Mouse (Mus musculus): ENCODE measurements around the gene Cerk. TPM values are rescaled to one million over a fixed set of nuclear protein-coding genes. Genes with fewer than 3 reads are reported as not detected.
A peak's percentile ranks its signal among the peaks of the same experiment; 100 is the strongest.

Gene Cerk
- polyA plus RNA-seq, 1 experiment from 2014 or later = 9.4 TPM

DNA sequence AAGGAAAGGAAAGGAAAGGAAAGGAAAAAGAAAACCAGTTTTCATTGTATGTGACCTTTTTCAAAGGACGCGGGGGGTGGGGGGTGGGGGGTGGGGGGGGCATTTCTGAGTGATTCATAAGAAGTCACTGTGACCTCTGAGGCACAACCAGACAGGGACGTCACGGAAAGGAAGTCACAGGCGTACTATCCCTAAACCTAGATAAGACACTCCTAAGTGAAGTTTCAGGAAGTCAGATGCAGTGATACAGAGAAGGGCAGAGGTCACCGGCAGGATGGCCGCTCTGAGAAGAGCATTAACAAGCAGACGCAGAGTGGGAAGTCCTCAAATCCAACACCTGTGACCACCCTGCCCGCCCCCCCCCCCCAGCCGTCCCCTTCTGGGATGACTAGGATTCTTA lies 25.0 kb downstream of the Cerk start:
- no peak overlapping the region for H3K9ac ChIP-seq (ENCODE audit: low read depth, low read length)
- no peaks in the 10 kb centered on the region for H3K27me3 ChIP-seq (ENCODE audit: insufficient read depth, low read length)
- no peak for TF ChIP-seq CTCF (IDR thresholded peaks at IDR 0.05; ENCODE audit: low read depth)
- ATAC-seq (replicated peaks; ENCODE audit: low FRiP score, low read depth) = no peak
- WGBS = 74% methylated on average over 10 of the region's 10 CpGs
- H3K4me1 ChIP-seq (replicated peaks; ENCODE audit: insufficient read depth, low read length) = no peaks in the 10 kb centered on the region
- H3K4me3 ChIP-seq (replicated peaks; ENCODE audit: low read depth, low read length) = no peak overlapping the region
- no peak overlapping the region for H3K4me2 ChIP-seq (ENCODE audit: low read length)
- H3K9me3 ChIP-seq (replicated peaks; ENCODE audit: low read length) = no peaks in the 10 kb centered on the region
- no peak overlapping the region for H3K27ac ChIP-seq
- DNase-seq (ENCODE audit: low spot score) = no peak
- H3K36me3 ChIP-seq (ENCODE audit: insufficient read depth, low read length) = no peaks in the 10 kb centered on the region

DNA sequence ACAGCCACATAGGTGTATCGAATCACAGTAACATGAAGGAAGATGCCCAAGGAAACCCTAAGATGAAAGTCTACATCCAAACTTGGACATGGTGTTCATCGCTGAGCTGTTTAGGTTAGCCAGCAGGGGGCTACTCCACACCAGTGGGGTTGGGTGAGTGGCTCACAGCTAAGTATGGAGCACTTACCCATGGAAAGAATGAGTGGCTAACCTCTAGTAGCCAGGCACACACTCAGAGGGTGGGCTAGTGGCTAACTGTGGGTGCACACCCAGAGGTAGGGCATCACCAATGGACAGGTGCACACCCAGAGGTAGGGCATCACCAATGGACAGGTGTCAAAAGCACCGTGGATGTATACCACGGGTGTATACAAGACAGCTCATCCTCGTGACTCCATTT lies 26.2 kb downstream of the Cerk start:
- peak; percentile 59; the same call in 1 of the 2 replicates for TF ChIP-seq CTCF (IDR thresholded peaks at IDR 0.05; ENCODE audit: low read depth)
- ATAC-seq (replicated peaks; ENCODE audit: low FRiP score, low read depth) = no peak

GRCm38 (mm10) chr15:86159093-86159492 lies 26.8 kb downstream of the Cerk start:
- H3K9ac ChIP-seq (ENCODE audit: low read depth, low read length) = no peak overlapping the region
- DNase-seq (ENCODE audit: low spot score) (no peak), ATAC-seq (replicated peaks; ENCODE audit: low FRiP score, low read depth) (no peak)
- H3K36me3 ChIP-seq (ENCODE audit: insufficient read depth, low read length) = no peaks in the 10 kb centered on the region
- 58% methylated on average over 16 of the region's 16 CpGs for WGBS
- no peak overlapping the region for H3K4me3 ChIP-seq (replicated peaks; ENCODE audit: low read depth, low read length)
- no peaks in the 10 kb centered on the region for H3K9me3 ChIP-seq (replicated peaks; ENCODE audit: low read length)
- peak; percentile 57 for TF ChIP-seq CTCF (IDR thresholded peaks at IDR 0.05; ENCODE audit: low read depth)
- H3K4me2 ChIP-seq (ENCODE audit: low read length) = no peak overlapping the region
- H3K27ac ChIP-seq = no peak overlapping the region
- H3K27me3 ChIP-seq (ENCODE audit: insufficient read depth, low read length) = no peaks in the 10 kb centered on the region
- H3K4me1 ChIP-seq (replicated peaks; ENCODE audit: insufficient read depth, low read length) = no peaks in the 10 kb centered on the region

More for the DNA sequence above, 26.2 kb downstream of the Cerk start:
- no peaks in the 10 kb centered on the region for H3K4me1 ChIP-seq (replicated peaks; ENCODE audit: insufficient read depth, low read length)
- WGBS = 97% methylated on average over 5 of the region's 5 CpGs
- H3K36me3 ChIP-seq (ENCODE audit: insufficient read depth, low read length) = no peaks in the 10 kb centered on the region
- H3K27me3 ChIP-seq (ENCODE audit: insufficient read depth, low read length) = no peaks in the 10 kb centered on the region
- H3K9me3 ChIP-seq (replicated peaks; ENCODE audit: low read length) = no peaks in the 10 kb centered on the region
- peak; percentile 27 for DNase-seq (ENCODE audit: low spot score)
- H3K4me2 ChIP-seq (ENCODE audit: low read length) = no peak overlapping the region
- no peak overlapping the region for H3K27ac ChIP-seq
- H3K4me3 ChIP-seq (replicated peaks; ENCODE audit: low read depth, low read length) = no peak overlapping the region
- H3K9ac ChIP-seq (ENCODE audit: low read depth, low read length) = no peak overlapping the region

GRCm38 (mm10) chr15:86156492-86156891 lies 29.4 kb downstream of the Cerk start:
- no peak overlapping the region for H3K4me2 ChIP-seq (ENCODE audit: low read length)
- no peak overlapping the region for H3K27ac ChIP-seq
- no peaks in the 10 kb centered on the region for H3K27me3 ChIP-seq (ENCODE audit: insufficient read depth, low read length)
- H3K4me1 ChIP-seq (replicated peaks; ENCODE audit: insufficient read depth, low read length) = no peaks in the 10 kb centered on the region
- no peak overlapping the region for H3K9ac ChIP-seq (ENCODE audit: low read depth, low read length)
- TF ChIP-seq CTCF (IDR thresholded peaks at IDR 0.05; ENCODE audit: low read depth) = no peak
- no peaks in the 10 kb centered on the region for H3K9me3 ChIP-seq (replicated peaks; ENCODE audit: low read length)
- no peak for DNase-seq (ENCODE audit: low spot score)
- 74% methylated on average over 5 of the region's 5 CpGs for WGBS
- H3K4me3 ChIP-seq (replicated peaks; ENCODE audit: low read depth, low read length) = no peak overlapping the region
- no peak for ATAC-seq (replicated peaks; ENCODE audit: low FRiP score, low read depth)
- no peaks in the 10 kb centered on the region; the same call in 1 of the 2 replicates for H3K36me3 ChIP-seq (ENCODE audit: insufficient read depth, low read length)

- WGBS = 77% methylated on average over 12 of the region's 12 CpGs
- H3K4me2 ChIP-seq (ENCODE audit: low read length) = no peak overlapping the region
Observed at GRCm38 (mm10) chr15:86153481-86153960, 32.4 kb downstream of the Cerk start.

DNA sequence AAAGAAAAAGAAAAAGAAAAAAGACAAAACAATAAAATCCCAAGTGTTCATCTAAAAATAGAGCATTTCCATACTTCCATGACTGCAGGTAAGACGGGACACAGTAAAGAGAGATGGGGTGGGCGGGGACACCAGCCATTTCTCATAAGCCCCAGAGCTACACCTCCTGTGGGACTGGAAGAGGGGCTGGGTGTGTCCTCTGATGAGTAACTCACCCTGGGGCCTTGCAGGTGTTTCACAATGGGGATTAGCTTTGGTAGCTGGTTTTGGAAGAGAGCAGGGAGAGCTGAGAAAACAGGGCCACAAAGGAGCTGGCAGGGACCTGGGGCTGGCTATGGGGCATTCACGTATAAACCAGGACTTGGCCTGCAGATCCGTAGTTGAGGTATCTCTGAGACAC lies 35.3 kb downstream of the Cerk start:
- no peak for TF ChIP-seq CTCF (IDR thresholded peaks at IDR 0.05; ENCODE audit: low read depth)
- no peak for ATAC-seq (replicated peaks; ENCODE audit: low FRiP score, low read depth)
- H3K9ac ChIP-seq (ENCODE audit: low read depth, low read length) = no peak overlapping the region
- H3K36me3 ChIP-seq (ENCODE audit: insufficient read depth, low read length) = peaks cover 7% of the 10 kb centered on the region; the same call in 1 of the 2 replicates
- DNase-seq (ENCODE audit: low spot score) = no peak
- 91% methylated on average over 4 of the region's 4 CpGs for WGBS
- no peaks in the 10 kb centered on the region for H3K27me3 ChIP-seq (ENCODE audit: insufficient read depth, low read length)
- H3K4me1 ChIP-seq (replicated peaks; ENCODE audit: insufficient read depth, low read length) = no peaks in the 10 kb centered on the region
- H3K4me2 ChIP-seq (ENCODE audit: low read length) = no peak overlapping the region
- no peak overlapping the region for H3K4me3 ChIP-seq (replicated peaks; ENCODE audit: low read depth, low read length)
- H3K27ac ChIP-seq = no peak overlapping the region
- no peaks in the 10 kb centered on the region for H3K9me3 ChIP-seq (replicated peaks; ENCODE audit: low read length)

More at GRCm38 (mm10) chr15:86153481-86153960, 32.4 kb downstream of the Cerk start:
- Histone ChIP-seq H3K9me3 (replicated peaks; ENCODE audit: low read length) (no peaks in the 10 kb centered on the region), H3K27me3 (ENCODE audit: insufficient read depth, low read length) (no peaks in the 10 kb centered on the region), H3K4me3 (replicated peaks; ENCODE audit: low read depth, low read length) (no peak overlapping the region), H3K4me1 (replicated peaks; ENCODE audit: insufficient read depth, low read length) (no peaks in the 10 kb centered on the region), H3K27ac (no peak overlapping the region), H3K9ac (ENCODE audit: low read depth, low read length) (no peak overlapping the region), H3K36me3 (ENCODE audit: insufficient read depth, low read length) (peaks cover 7% of the 10 kb centered on the region; the same call in 1 of the 2 replicates)
- DNase-seq (ENCODE audit: low spot score) (no peak), ATAC-seq (replicated peaks; ENCODE audit: low FRiP score, low read depth) (no peak)
- TF ChIP-seq CTCF (IDR thresholded peaks at IDR 0.05; ENCODE audit: low read depth) = no peak

GRCm38 (mm10) chr15:86146922-86147321 lies 39.0 kb downstream of the Cerk start:
- Histone ChIP-seq H3K27me3 (ENCODE audit: insufficient read depth, low read length) (no peaks in the 10 kb centered on the region), H3K9me3 (replicated peaks; ENCODE audit: low read length) (no peaks in the 10 kb centered on the region), H3K27ac (no peak overlapping the region), H3K4me3 (replicated peaks; ENCODE audit: low read depth, low read length) (no peak overlapping the region), H3K4me1 (replicated peaks; ENCODE audit: insufficient read depth, low read length) (no peaks in the 10 kb centered on the region), H3K36me3 (ENCODE audit: insufficient read depth, low read length) (peaks cover 15% of the 10 kb centered on the region; the same call in 1 of the 2 replicates), H3K9ac (ENCODE audit: low read depth, low read length) (no peak overlapping the region), H3K4me2 (ENCODE audit: low read length) (no peak overlapping the region)
- 77% methylated on average over 8 of the region's 8 CpGs for WGBS
- no peak for TF ChIP-seq CTCF (IDR thresholded peaks at IDR 0.05; ENCODE audit: low read depth)
- ATAC-seq (replicated peaks; ENCODE audit: low FRiP score, low read depth) (peak; percentile 66), DNase-seq (ENCODE audit: low spot score) (no peak)

All from kidney, postnatal 0 days (tissue).